Mouse (Mus musculus): ENCODE results near the gene Adamtsl5. TPM values are rescaled to one million over a fixed set of nuclear protein-coding genes. Genes with fewer than 3 reads are reported as not detected.
A peak's percentile ranks its signal among the peaks of the same experiment; 100 is the strongest.

The Adamtsl5 gene
- total and polyA plus RNA-seq, 2 experiments from 2014 or later = 0.62 to 0.77 TPM

GRCm38 (mm10) chr10:80371411-80371966, 23.3 kb upstream of the Adamtsl5 start:
- ATAC-seq (ENCODE audit: low FRiP score) = peak; percentile 88
- peak overlapping the region; percentile 33; the same call in 1 of the 2 replicates for H3K4me2 ChIP-seq (ENCODE audit: low read depth, low read length, poor library complexity, severe bottlenecking)
- no peaks in the 10 kb centered on the region; the same call in 1 of the 2 replicates for H3K4me1 ChIP-seq (ENCODE audit: insufficient read depth, low read length)
- peak; percentile 91 for DNase-seq (ENCODE audit: low spot score)
- no peak for TF ChIP-seq CTCF (IDR thresholded peaks at IDR 0.05)
- peak overlapping the region; percentile 10 for H3K4me3 ChIP-seq (ENCODE audit: low read depth, low read length)
- no peaks in the 10 kb centered on the region for H3K9me3 ChIP-seq (ENCODE audit: low read length)
- no peak overlapping the region for H3K9ac ChIP-seq (replicated peaks; ENCODE audit: low read length, poor library complexity, severe bottlenecking)
- WGBS = 5% methylated on average over 12 of the region's 12 CpGs
- H3K36me3 ChIP-seq (ENCODE audit: insufficient read depth, low read length) = no peaks in the 10 kb centered on the region
- peak overlapping the region; percentile 62 for H3K27ac ChIP-seq (ENCODE audit: low read depth, low read length)
- no peaks in the 10 kb centered on the region for H3K27me3 ChIP-seq (ENCODE audit: insufficient read depth, low read length)

- Histone ChIP-seq H3K27me3 (ENCODE audit: insufficient read depth, low read length) (no peaks in the 10 kb centered on the region), H3K4me2 (ENCODE audit: low read depth, low read length, poor library complexity, severe bottlenecking) (no peak overlapping the region), H3K4me1 (ENCODE audit: insufficient read depth, low read length) (no peaks in the 10 kb centered on the region; the same call in 1 of the 2 replicates), H3K4me3 (ENCODE audit: low read depth, low read length) (no peak overlapping the region), H3K36me3 (ENCODE audit: insufficient read depth, low read length) (no peaks in the 10 kb centered on the region), H3K27ac (ENCODE audit: low read depth, low read length) (no peak overlapping the region), H3K9ac (replicated peaks; ENCODE audit: low read length, poor library complexity, severe bottlenecking) (no peak overlapping the region), H3K9me3 (ENCODE audit: low read length) (no peaks in the 10 kb centered on the region)
- no peak for TF ChIP-seq CTCF (IDR thresholded peaks at IDR 0.05)
- DNase-seq (ENCODE audit: low spot score) (no peak), ATAC-seq (ENCODE audit: low FRiP score) (no peak)
- WGBS = 79% methylated on average over 21 of the region's 21 CpGs
Observed at GRCm38 (mm10) chr10:80369995-80370747, 22.0 kb upstream of the Adamtsl5 start.

DNA sequence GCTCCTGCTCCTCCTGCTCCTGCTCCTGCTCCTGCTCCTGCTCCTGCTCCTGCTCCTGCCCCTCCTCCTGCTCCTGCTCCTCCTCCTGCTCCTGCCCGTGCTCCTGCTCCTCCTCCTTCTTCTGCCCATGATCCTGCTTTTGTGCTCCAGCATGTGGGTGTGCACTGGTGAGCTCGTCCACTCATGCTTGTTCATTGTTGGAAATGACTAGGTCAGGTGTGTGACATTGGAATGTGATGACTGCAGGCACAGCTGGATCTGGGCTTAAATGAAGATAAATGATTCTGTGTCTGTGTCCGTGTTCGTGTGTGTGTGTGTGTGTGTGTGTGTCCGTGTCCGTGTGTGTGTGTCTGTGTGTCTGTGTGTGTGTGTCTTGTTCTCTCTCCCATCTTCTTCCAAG, 20.2 kb upstream of the Adamtsl5 start:
- TF ChIP-seq CTCF (IDR thresholded peaks at IDR 0.05) = no peak
- no peak overlapping the region for H3K27ac ChIP-seq (ENCODE audit: low read depth, low read length)
- ATAC-seq (ENCODE audit: low FRiP score) = no peak

DNA sequence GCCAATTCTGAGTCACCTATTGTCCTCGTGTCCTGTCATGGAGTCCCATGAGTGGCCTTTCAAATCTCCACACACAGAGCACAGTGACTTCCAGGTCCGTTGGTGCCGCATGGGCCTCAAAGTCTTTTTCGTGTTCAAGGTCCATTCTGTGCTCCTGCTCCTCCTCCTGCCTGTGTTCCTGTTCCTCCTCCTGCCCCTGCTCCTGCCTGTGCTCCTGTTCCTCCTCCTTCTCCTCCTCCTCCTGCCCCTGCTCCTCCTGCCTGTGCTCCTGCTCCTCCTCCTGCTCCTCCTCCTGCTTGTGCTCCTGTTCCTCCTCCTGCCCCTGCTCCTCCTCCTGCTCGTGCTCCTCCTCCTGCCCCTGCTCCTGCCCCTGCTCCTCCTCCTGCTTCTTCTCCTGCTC, 19.7 kb upstream of the Adamtsl5 start:
- ATAC-seq (ENCODE audit: low FRiP score) (no peak), DNase-seq (ENCODE audit: low spot score) (no peak)
- no peaks in the 10 kb centered on the region for H3K36me3 ChIP-seq (ENCODE audit: insufficient read depth, low read length)
- no peak for TF ChIP-seq CTCF (IDR thresholded peaks at IDR 0.05)
- no peak overlapping the region for H3K9ac ChIP-seq (replicated peaks; ENCODE audit: low read length, poor library complexity, severe bottlenecking)
- H3K27me3 ChIP-seq (ENCODE audit: insufficient read depth, low read length) = no peaks in the 10 kb centered on the region
- H3K4me2 ChIP-seq (ENCODE audit: low read depth, low read length, poor library complexity, severe bottlenecking) = no peak overlapping the region
- no peak overlapping the region for H3K27ac ChIP-seq (ENCODE audit: low read depth, low read length)
- H3K4me1 ChIP-seq (ENCODE audit: insufficient read depth, low read length) = no peaks in the 10 kb centered on the region; the same call in 1 of the 2 replicates
- no peak overlapping the region for H3K4me3 ChIP-seq (ENCODE audit: low read depth, low read length)
- no peaks in the 10 kb centered on the region for H3K9me3 ChIP-seq (ENCODE audit: low read length)
- 60% methylated on average over 5 of the region's 5 CpGs for WGBS

More for the DNA sequence above, 20.2 kb upstream of the Adamtsl5 start:
- no peak overlapping the region for H3K9ac ChIP-seq (replicated peaks; ENCODE audit: low read length, poor library complexity, severe bottlenecking)
- WGBS = 91% methylated on average over 6 of the region's 6 CpGs
- H3K27me3 ChIP-seq (ENCODE audit: insufficient read depth, low read length) = no peaks in the 10 kb centered on the region
- no peaks in the 10 kb centered on the region for H3K9me3 ChIP-seq (ENCODE audit: low read length)
- DNase-seq (ENCODE audit: low spot score) = no peak
- H3K36me3 ChIP-seq (ENCODE audit: insufficient read depth, low read length) = no peaks in the 10 kb centered on the region
- H3K4me3 ChIP-seq (ENCODE audit: low read depth, low read length) = no peak overlapping the region
- no peak overlapping the region for H3K4me2 ChIP-seq (ENCODE audit: low read depth, low read length, poor library complexity, severe bottlenecking)
- no peaks in the 10 kb centered on the region; the same call in 1 of the 2 replicates for H3K4me1 ChIP-seq (ENCODE audit: insufficient read depth, low read length)

- no peak for ATAC-seq (ENCODE audit: low FRiP score)
- WGBS = 80% methylated on average over 6 of the region's 6 CpGs
- no peaks in the 10 kb centered on the region for H3K27me3 ChIP-seq (ENCODE audit: insufficient read depth, low read length)
- no peak overlapping the region for H3K9ac ChIP-seq (replicated peaks; ENCODE audit: low read length, poor library complexity, severe bottlenecking)
- H3K27ac ChIP-seq (ENCODE audit: low read depth, low read length) = no peak overlapping the region
- TF ChIP-seq CTCF (IDR thresholded peaks at IDR 0.05) = no peak
- H3K9me3 ChIP-seq (ENCODE audit: low read length) = no peaks in the 10 kb centered on the region
- H3K4me3 ChIP-seq (ENCODE audit: low read depth, low read length) = no peak overlapping the region
- H3K4me2 ChIP-seq (ENCODE audit: low read depth, low read length, poor library complexity, severe bottlenecking) = no peak overlapping the region
- H3K36me3 ChIP-seq (ENCODE audit: insufficient read depth, low read length) = no peaks in the 10 kb centered on the region
- no peak for DNase-seq (ENCODE audit: low spot score)
- H3K4me1 ChIP-seq (ENCODE audit: insufficient read depth, low read length) = no peaks in the 10 kb centered on the region
Observed at GRCm38 (mm10) chr10:80365736-80366135, 17.5 kb upstream of the Adamtsl5 start.

DNA sequence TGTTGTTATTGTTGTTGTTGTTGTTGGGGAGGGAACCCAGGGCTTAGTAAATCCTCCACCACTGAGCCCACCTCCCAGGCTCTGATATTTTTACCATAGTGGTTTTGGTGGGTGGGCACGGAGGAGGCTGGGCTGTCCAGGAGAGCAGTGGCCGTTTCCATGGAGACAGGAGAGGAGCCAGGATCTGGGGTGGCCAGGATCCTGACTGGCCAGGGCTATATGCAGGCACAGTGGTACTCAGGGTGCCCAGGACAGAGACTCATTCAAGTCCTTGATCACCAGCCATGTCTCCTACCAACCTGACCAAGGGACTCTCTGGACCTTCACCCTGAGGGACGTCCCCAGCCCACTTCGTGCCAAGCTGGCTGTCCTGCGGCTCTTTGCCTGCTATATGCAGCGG, 15.5 kb upstream of the Adamtsl5 start:
- Histone ChIP-seq H3K9ac (replicated peaks; ENCODE audit: low read length, poor library complexity, severe bottlenecking) (no peak overlapping the region), H3K9me3 (ENCODE audit: low read length) (no peaks in the 10 kb centered on the region), H3K4me1 (ENCODE audit: insufficient read depth, low read length) (no peaks in the 10 kb centered on the region), H3K4me3 (ENCODE audit: low read depth, low read length) (no peak overlapping the region), H3K36me3 (ENCODE audit: insufficient read depth, low read length) (no peaks in the 10 kb centered on the region), H3K4me2 (ENCODE audit: low read depth, low read length, poor library complexity, severe bottlenecking) (no peak overlapping the region), H3K27ac (ENCODE audit: low read depth, low read length) (no peak overlapping the region), H3K27me3 (ENCODE audit: insufficient read depth, low read length) (no peaks in the 10 kb centered on the region; the same call in none of the 2 replicates)
- no peak for DNase-seq (ENCODE audit: low spot score)
- TF ChIP-seq CTCF (IDR thresholded peaks at IDR 0.05) = no peak
- no peak for ATAC-seq (ENCODE audit: low FRiP score)
- 23% methylated on average over 6 of the region's 6 CpGs for WGBS
